Mouse (Mus musculus): ENCODE measurements around the gene Ciao2a.

GRCm38 (mm10) chr9:66081999-66082398 lies 44.4 kb upstream of the Ciao2a start:
- TF ChIP-seq CTCF (IDR thresholded peaks at IDR 0.05; ENCODE audit: borderline replicate concordance, control insufficient read depth, extremely low read depth, insufficient read depth, low read length, poor library complexity) (no peak), POLR2A (IDR thresholded peaks at IDR 0.05; ENCODE audit: control insufficient read depth, extremely low read depth, insufficient read depth, low read length, poor library complexity) (no peak)
